Mouse (Mus musculus): ENCODE measurements around the gene Agbl4.

Gene Agbl4

GRCm38 (mm10) chr4:110397618-110398045 lies at the start of gene Agbl4:
TSS of gene Agbl4 (plus strand) at chr4:110397661.
- DNase-seq (ENCODE audit: low read depth, low spot score), result no peak

DNA sequence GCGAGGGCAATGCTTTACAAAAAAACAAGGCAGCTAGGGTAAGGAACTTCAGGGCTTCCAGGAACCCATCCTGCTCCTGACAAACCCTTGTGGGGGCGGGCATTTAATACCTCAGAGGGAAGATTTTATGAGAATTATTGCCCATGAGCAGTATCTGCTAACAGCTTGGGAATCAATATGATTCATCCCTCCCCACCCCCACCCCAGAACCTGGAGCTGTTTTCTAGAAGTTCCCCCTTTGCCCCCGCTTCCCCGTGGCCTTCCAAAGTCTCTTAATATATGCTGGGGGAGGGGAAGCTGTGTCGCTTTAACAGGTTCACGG lies 46.6 kb upstream of the Agbl4 start:
- no peak for DNase-seq (ENCODE audit: low read depth, low spot score)

GRCm38 (mm10) chr4:110351178-110352000 lies 46.1 kb upstream of the Agbl4 start, which contains the start of gene Elavl4:
TSS of gene Elavl4 (minus strand) at chr4:110351909.
- no peak for DNase-seq (ENCODE audit: low read depth, low spot score)

DNA sequence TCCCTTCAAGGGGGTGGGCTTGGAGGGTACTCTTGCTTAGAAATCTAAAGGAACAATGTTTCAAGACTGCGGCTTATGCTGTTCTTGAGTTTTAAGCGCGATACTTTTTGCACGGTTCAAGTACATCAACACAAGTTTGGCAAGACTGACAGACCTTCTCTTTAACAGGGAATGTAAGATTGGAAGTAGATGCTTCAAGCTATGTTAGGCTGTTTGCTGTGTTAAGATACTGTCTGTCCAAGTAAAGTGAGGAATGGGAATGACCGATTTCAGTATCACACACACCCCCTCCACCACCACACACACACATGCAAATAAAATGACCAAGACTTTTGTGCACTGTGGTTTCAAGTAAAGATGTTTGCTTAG lies 45.5 kb upstream of the Agbl4 start:
- DNase-seq (ENCODE audit: low read depth, low spot score), result no peak

DNA sequence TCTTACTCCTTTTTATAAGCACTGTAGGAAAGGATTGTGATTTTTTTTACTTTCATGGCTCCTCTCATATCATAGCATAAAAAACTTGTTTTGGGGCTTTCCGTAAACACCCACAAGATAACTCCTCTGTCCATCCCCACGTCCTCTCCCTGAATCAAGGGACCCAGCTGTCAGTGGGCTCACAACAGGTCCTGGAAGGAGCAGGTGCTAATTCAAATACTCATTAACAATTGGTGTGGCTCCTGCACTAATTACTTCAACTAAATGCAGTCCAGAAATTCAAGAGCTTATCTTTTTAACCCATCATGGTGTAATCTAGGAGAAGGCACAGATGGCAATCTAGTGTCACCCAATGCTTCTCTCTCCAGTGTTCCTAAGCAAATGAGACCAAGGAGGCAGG lies 36.9 kb upstream of the Agbl4 start:
- DNase-seq (ENCODE audit: low read depth, low spot score), result no peak

DNA sequence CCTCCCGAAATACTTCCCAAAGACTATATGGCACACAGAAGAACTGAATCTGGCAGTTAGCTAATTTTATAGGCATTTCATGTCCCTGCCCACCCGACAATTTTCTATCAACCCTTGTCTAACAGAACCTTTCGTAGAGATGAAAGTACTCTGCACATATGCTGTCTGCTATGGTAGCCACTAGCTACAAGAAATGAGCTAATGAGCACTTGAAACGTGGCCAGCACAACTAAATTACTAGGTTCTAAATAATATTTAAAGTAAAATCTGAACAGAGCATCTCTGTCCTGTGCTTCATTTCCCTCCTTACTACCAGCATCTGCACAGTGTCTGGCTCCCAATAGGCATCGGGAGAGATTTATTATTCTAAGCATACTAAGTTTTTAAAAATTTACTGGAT lies 1.2 kb upstream of the Agbl4 start:
- DNase-seq (ENCODE audit: low read depth, low spot score), result no peak

- no peak for DNase-seq (ENCODE audit: low read depth, low spot score)
Measured at GRCm38 (mm10) chr4:110420306-110420705, 22.8 kb downstream of the Agbl4 start.

DNA sequence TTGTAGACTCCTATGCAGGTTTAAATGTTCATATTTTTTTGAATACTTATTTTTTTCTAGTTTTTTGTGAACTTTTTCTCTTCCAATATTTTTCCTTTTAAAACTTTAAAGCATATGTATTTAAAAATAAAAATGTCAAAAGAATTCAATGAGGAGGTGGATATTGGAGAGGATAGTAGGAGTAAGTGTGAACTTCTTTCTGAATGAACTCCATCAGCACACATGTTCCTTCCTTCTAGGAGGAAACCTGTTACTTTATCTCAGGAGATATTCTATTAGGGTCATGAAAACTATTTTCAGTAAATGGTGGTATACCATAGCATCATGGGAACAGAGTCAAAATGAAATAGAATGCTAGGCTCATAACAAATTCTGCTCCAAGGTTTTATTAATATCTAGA lies 30.2 kb downstream of the Agbl4 start:
- DNase-seq (ENCODE audit: low read depth, low spot score), result no peak

GRCm38 (mm10) chr4:110494371-110494770 lies 96.9 kb downstream of the Agbl4 start:
- DNase-seq (ENCODE audit: low read depth, low spot score), result no peak

GRCm38 (mm10) chr4:110529804-110530203 lies 132.3 kb downstream of the Agbl4 start:
- no peak for DNase-seq (ENCODE audit: low read depth, low spot score)

DNA sequence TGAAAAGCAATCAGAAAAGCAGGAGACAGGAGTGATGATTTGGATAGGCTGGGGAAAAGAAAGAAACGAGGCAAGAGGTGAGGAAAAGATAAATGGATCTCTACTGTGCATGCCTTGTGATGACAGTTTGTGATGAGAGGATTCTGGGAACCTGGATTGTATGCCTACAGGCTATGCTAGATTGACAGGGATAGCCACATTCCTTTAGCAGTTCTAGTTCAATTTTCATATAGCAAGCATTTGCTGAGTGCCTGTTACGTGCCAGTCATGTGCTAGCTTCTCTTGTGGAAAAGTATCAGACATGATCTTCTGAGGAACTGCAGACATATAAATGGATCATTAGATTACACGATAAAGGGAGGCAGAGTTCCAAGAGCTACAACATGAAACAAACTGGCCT lies 151.8 kb downstream of the Agbl4 start:
- DNase-seq (ENCODE audit: low read depth, low spot score), result no peak

- no peak for DNase-seq (ENCODE audit: low read depth, low spot score)
Measured at GRCm38 (mm10) chr4:110597726-110598283, 200.3 kb downstream of the Agbl4 start.

DNA sequence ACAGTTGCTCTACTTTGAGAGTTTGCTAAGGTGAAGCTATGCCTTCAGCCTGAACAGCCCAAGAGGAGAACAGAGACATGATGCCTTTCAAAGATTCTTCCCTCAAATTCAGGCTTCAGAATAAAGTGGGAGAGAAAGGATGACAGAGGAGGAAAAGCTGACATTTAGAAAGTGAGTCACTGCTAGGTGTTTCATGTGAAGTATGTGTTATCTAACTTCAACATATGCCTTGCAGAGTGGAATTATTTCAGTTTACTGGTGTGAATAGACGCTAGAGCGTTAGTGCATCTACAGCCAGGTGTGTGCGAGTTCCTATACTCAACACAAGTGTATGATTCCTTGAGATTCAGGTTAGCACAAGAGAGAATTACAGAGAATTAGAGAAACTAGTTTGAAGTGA lies 244.0 kb downstream of the Agbl4 start:
- DNase-seq (ENCODE audit: low read depth, low spot score), result no peak

- DNase-seq (ENCODE audit: low read depth, low spot score), result no peak
Measured at GRCm38 (mm10) chr4:110662940-110663339, 265.5 kb downstream of the Agbl4 start.

- DNase-seq (ENCODE audit: low read depth, low spot score), result no peak
Measured at GRCm38 (mm10) chr4:110674121-110674520, 276.7 kb downstream of the Agbl4 start.

- no peak for DNase-seq (ENCODE audit: low read depth, low spot score)
Measured at GRCm38 (mm10) chr4:110735141-110735540, 337.7 kb downstream of the Agbl4 start.

DNA sequence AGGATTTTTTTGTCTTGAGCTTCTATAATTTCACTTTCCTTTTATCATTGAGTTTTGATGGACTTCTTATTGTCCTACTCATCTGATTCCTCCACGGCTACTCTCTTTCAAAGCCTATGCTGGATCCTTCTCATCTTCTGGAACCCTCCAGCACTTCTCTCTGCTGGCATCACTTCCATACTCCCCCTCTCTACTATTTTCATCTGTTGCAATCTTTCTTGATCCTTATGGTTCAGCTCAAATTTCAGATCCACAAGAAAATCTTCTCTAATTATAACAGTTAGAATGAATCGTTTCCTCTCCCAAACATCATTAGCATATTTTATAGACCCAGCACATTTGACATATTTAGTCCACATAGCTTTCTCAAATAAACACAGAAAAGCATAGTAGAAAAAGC lies 360.5 kb downstream of the Agbl4 start:
- no peak for DNase-seq (ENCODE audit: low read depth, low spot score)

DNA sequence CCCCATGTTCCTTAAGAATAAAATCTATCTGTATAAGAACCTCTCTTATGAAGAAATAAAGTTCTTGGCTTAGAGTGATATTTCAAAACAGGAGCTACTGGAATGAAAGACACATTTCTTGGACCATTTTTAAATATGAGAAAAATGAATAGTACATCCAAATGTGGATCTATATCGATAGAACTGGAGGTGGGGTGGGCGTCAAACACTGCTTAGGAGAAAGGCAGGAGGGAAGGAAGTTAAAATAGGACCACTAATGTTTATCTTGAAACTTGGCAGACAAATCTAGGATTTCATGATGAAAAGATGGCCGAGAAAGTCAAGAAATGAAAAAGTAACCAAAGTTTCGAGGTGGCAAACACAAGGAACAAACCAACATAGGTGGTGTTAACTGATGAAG lies 391.1 kb downstream of the Agbl4 start:
- no peak for DNase-seq (ENCODE audit: low read depth, low spot score)

DNA sequence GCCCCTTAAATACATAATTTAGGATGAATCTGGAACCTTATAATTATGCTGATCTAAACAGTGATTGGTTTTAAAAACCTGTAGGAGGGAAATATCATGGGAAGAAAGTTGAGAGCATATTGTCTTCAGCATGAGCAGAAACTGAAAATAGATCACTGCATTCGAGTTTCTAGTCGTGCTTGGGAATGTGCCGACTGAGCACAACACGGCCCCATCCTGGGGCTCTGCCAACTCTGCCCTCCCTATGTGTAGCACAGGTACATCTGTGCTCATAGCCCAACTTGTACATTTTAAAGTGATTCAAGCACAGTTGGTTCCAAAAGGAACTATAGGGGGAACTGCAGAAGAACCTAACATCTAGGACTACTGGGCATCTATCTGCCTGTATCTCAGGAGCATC lies 402.4 kb downstream of the Agbl4 start:
- DNase-seq (ENCODE audit: low read depth, low spot score), result no peak

DNA sequence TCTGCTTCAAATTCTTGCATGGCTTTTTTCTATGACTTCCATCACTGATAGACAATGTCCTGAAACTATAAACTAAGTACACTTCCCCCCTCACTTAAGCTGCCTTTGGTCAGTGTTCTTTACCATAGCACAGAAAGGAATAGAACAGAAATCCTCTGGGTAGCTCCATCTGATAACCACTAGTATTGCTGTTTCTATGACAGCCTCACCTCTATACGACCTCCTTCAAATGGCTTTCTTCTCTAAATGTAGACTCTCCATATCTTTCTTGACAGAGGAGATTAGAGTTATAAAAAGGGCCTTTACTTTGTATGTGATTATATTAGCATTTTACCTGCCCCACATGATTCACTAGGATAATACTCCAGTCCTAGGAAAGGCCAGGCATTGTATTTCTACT lies 413.5 kb downstream of the Agbl4 start:
- no peak for DNase-seq (ENCODE audit: low read depth, low spot score)

GRCm38 (mm10) chr4:110832776-110833175 lies 435.3 kb downstream of the Agbl4 start:
- no peak for DNase-seq (ENCODE audit: low read depth, low spot score)

DNA sequence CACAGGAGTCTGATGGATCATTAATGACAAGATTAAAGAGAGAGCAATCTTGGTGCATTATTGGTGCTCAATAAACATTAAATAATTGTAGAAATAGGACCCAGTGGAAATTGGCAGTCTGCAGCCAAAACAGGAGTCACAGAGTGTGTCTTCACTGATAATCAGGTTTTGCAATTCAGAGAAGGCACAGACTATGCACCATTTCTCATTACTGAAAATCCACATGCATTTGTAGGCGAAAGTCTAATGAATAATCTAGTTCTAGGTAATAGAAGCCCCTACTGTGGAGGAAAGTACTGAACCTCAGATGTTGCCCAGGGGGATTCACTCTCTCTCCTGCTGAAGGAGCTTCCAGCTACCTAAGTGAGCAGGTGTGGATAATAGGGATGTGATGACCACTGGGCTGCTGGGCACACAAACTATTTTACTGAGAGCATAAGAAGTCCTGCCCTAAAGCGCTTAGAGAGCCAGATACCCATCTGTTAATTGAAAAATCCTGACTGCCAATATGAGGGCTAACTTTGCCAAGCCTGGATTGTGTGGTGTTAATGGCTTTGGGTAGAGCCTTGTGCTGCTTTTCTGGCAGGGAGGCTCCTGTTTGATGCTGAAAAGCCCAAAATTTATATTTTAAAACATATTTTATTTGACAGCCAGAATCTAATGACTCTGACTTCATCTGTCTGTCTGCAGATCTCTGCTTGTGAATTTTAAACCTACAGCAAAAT lies 482.4 kb downstream of the Agbl4 start:
- no peak for DNase-seq (ENCODE audit: low read depth, low spot score)

- no peak for DNase-seq (ENCODE audit: low read depth, low spot score)
Measured at GRCm38 (mm10) chr4:110916061-110916460, 518.6 kb downstream of the Agbl4 start.

Measured in CD4-positive helper T cell, adult 2 months (primary cell).